Mouse (Mus musculus) spleen, adult 2 months (tissue): ENCODE data around the gene Ccrl2. TPM values are rescaled to one million over a fixed set of nuclear protein-coding genes. Genes with fewer than 3 reads are reported as not detected.

Source experiments
- DNase-seq, 2 experiments: peaks; one replicate each; pipeline versions ENCODE4 v3.0.0 to v3.0.0-alpha.2; 2012 to 2021; ENCODE audit warnings: low spot score in 2 of 2, low read depth in 1 of 2
- H3K27ac ChIP-seq: fragments of 200-500 bp; 2 replicates; pipeline ENCODE4 v1.5.1; 2012; ENCODE audit warnings: low read length, inconsistent platforms; ENCODE audit not compliant: insufficient read depth
- H3K27me3 ChIP-seq: fragments of 200-500 bp; 2 replicates; pipeline ENCODE4 v1.6.1; 2012; ENCODE audit warnings: mild to moderate bottlenecking, moderate library complexity, low read length, inconsistent platforms; ENCODE audit not compliant: control insufficient read depth, insufficient read depth
- H3K36me3 ChIP-seq: fragments of 200-500 bp; 2 replicates; pipeline ENCODE4 v1.6.1; 2012; ENCODE audit warnings: mild to moderate bottlenecking, low read length, inconsistent platforms; ENCODE audit not compliant: control insufficient read depth, insufficient read depth
- H3K4me1 ChIP-seq: fragments of 200-500 bp; 2 replicates; pipeline ENCODE4 v1.6.1; 2011; ENCODE audit warnings: inconsistent platforms; ENCODE audit not compliant: control insufficient read depth, insufficient read depth, insufficient read length
- H3K4me3 ChIP-seq: fragments of 200-500 bp; 2 replicates; pipeline ENCODE4 v1.5.1; 2011; ENCODE audit warnings: mild to moderate bottlenecking, inconsistent platforms; ENCODE audit not compliant: insufficient read depth, insufficient read length; ENCODE audit errors: extremely low read depth
- CTCF ChIP-seq: fragments of 200-500 bp; IDR thresholded peaks from 2 replicates; pipeline ENCODE4 v1.5.1; 2011; ENCODE audit warnings: mild to moderate bottlenecking, inconsistent platforms; ENCODE audit not compliant: insufficient read depth, insufficient read length, insufficient replicate concordance; ENCODE audit errors: extremely low read depth
- POLR2A ChIP-seq: fragments of 200-500 bp; IDR thresholded peaks from 2 replicates; pipeline ENCODE4 v1.6.1; 2011; ENCODE audit warnings: low read depth, low read length, inconsistent platforms
- WGBS: fragments of 180-500 bp; shearing (Covaris S2); methylation state at CpG from one replicate; pipeline ENCODE4 v1.1.7; 2018; 5-methylcytosine and 5-hydroxymethylcytosine counted together
- polyA plus RNA-seq: library from polyadenylated mRNA; depleted of rRNA; stranded (reverse); fragments of >200 nt; gene quantifications from 2 replicates; pipeline ENCODE4 v1.2.3, GENCODE M21; 2012

The Ccrl2 gene
- polyA plus RNA-seq, 1 experiment, result 5.4 TPM

DNA sequence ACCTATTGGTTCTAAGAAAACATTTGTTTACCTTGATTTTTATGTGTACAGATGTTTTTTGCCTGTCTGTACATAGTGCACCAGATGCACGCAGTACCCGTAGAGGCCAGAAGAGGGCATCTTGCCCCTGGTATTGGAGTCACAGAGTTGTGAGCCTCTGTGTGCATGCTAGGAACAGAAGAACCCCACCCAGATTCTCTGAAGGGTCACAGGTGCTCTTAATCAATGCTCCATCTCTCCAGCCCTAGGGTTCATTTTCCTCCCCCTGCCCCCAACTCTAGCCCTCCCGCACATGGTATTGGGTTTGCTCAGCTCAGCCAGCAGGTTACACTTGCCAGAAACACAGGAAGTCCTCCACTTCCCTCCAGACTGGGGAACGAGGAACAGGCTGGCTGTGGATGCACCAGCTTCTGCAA, 13.2 kb upstream of the Ccrl2 start:
- no peaks in the 10 kb centered on the region for H3K4me1 ChIP-seq
- WGBS, result 13% methylated on average over 4 of the region's 4 CpGs
- peak in 1 of 2 experiments; percentile 37 for DNase-seq
- H3K27ac ChIP-seq, result no peak overlapping the region
- H3K4me3 ChIP-seq, result no peak overlapping the region
- H3K27me3 ChIP-seq, result no peaks in the 10 kb centered on the region
- TF ChIP-seq POLR2A, result no peak
- peak; percentile 31; the same call in 1 of the 2 replicates for TF ChIP-seq CTCF
- H3K36me3 ChIP-seq, result no peaks in the 10 kb centered on the region

GRCm38 (mm10) chr9:111067052-111067451, 9.7 kb upstream of the Ccrl2 start:
- Histone ChIP-seq H3K4me3 (no peak overlapping the region), H3K27me3 (no peaks in the 10 kb centered on the region), H3K36me3 (no peaks in the 10 kb centered on the region), H3K4me1 (no peaks in the 10 kb centered on the region), H3K27ac (no peak overlapping the region)
- no peak for DNase-seq
- TF ChIP-seq POLR2A, result no peak
- no peak for TF ChIP-seq CTCF
- 63% methylated on average over 4 of the region's 4 CpGs for WGBS

DNA sequence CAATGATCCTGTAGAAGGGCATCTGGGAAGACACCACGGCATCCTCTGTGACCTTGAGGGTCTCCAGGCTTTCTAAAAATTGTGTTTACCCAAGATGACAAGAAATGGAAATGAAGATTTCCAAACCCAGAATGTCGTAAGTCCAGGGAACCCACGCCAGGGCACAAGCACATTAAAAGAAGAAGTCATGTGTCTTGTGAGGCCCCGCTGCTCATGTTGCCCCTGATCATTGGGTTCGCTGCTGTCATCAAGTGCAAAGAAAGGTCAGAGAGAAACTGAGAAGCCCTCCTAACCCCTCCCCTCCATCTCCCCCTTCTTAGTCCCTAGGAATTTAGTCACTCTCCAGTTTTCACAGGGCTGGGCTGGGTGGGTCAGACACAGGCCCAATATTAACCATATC, 5.5 kb upstream of the Ccrl2 start:
- Histone ChIP-seq H3K4me3 (no peak overlapping the region), H3K4me1 (peaks cover 5% of the 10 kb centered on the region; the same call in 1 of the 2 replicates), H3K27ac (no peak overlapping the region), H3K27me3 (no peaks in the 10 kb centered on the region), H3K36me3 (no peaks in the 10 kb centered on the region)
- DNase-seq, result no peak
- TF ChIP-seq POLR2A (no peak), CTCF (no peak)
- WGBS, result 87% methylated on average over 5 of the region's 5 CpGs

DNA sequence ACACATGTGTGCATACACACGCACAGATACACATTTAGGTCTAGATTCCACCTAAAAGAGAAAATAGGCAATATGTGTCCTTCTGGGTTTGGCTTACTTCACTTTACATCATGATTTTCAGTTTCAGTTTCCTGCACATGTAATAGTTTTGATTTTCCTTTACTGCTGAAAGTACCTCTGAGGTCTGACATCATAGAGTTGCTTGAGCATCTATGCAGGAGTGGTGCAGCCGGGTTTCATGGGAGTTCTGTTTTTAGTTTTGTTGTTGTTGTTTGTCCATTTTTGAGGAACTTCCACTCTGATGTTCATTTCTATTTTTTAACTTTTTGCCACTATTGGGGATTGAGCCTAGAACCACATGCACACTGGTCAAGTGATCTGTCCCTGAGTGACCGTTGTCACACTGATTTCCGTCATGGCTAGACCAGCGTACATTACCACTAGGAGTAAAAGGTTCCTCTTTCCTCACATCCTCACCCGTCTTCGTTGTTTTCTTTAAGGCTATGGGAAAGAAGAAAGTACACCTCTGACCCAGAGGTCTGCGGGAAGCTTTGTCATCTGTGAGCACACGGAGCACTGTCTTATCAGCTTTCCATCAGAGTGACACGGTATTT, 1.7 kb upstream of the Ccrl2 start:
- WGBS, result 34% methylated on average over 10 of the region's 10 CpGs
- Histone ChIP-seq H3K36me3 (no peaks in the 10 kb centered on the region), H3K27ac (no peak overlapping the region), H3K4me1 (peaks cover 13% of the 10 kb centered on the region; the same call in 1 of the 2 replicates), H3K27me3 (no peaks in the 10 kb centered on the region), H3K4me3 (no peak overlapping the region)
- no peak for DNase-seq
- TF ChIP-seq CTCF (no peak), POLR2A (no peak)

DNA sequence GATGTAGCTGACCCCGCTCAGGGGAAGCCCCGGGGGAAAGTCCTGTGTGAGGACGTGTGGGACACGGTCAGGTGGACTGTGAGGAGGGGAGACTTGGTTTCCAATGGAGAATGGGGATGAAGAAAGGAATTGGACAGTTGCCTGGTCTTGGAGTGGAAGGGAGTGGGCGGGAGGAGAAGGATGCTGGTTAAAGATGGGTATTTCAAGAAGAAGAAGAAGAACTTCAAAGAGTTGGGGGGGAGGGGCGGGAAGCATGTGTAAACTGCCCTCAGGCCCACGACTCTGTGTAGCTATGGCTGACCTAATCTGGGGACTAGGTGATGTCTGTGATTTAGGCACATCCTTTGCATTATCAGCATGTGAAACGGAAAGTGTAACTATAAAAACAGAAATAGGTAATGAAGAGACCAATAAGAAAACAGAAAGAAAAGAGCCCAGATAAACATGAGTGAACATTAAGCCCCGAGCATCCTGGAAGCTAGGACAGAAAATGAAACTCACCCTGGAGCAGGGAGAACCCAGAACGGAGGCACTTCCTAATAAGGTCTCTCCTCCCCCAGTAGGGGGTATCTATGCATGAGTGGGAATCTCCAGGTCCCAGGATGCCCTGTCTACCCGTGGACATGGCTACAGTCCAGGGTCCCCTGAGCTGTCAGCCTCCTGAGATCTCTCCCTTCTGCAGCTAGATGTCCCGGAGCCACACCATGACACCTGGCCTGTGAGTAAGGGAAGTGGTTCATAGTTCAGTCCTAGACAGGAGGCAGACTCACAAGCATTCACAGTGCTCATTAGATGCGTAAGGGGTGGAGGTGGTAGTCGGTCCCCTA, 438 bp upstream of the Ccrl2 start:
- Histone ChIP-seq H3K4me3 (peak overlapping the region; percentile 69; the same call in 1 of the 2 replicates), H3K27ac (peak overlapping the region; percentile 71; the same call in 1 of the 2 replicates), H3K36me3 (no peaks in the 10 kb centered on the region), H3K27me3 (no peaks in the 10 kb centered on the region), H3K4me1 (peaks cover 13% of the 10 kb centered on the region; the same call in 1 of the 2 replicates)
- 33% methylated on average over 14 of the region's 14 CpGs for WGBS
- DNase-seq, result peak in 1 of 2 experiments; percentile 17
- TF ChIP-seq CTCF, result no peak
- TF ChIP-seq POLR2A, result no peak

DNA sequence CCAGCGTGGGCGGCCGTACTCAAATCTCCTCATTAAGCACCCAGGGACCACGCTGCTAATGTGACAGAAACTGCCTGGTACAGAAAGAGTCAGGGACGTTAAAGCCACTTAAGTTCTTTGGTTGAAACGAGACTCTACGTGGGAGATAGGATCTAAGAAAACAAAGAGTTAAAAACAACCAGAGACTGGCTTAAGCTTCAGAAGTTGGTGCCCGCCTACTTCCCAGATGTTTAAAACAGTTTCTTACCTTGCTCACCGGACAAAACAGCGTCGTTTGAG, 861 bp downstream of the Ccrl2 start:
- H3K36me3 ChIP-seq, result no peaks in the 10 kb centered on the region
- WGBS, result 1% methylated on average over 11 of the region's 11 CpGs
- peaks cover 13% of the 10 kb centered on the region; the same call in 1 of the 2 replicates for H3K4me1 ChIP-seq
- H3K27me3 ChIP-seq, result no peaks in the 10 kb centered on the region
- TF ChIP-seq POLR2A (no peak), CTCF (no peak)
- peak overlapping the region; percentile 69 for H3K4me3 ChIP-seq
- no peak for DNase-seq
- H3K27ac ChIP-seq, result peak overlapping the region; percentile 71

- Histone ChIP-seq H3K27ac (peak overlapping the region; percentile 71), H3K27me3 (no peaks in the 10 kb centered on the region), H3K4me1 (peaks cover 13% of the 10 kb centered on the region; the same call in 1 of the 2 replicates), H3K4me3 (peak overlapping the region; percentile 69), H3K36me3 (no peaks in the 10 kb centered on the region)
- no peak for TF ChIP-seq POLR2A
- TF ChIP-seq CTCF, result no peak
- DNase-seq, result no peak
- WGBS, result 22% methylated on average over 29 of the region's 29 CpGs
Measured at GRCm38 (mm10) chr9:111055800-111056518, 1.4 kb downstream of the Ccrl2 start.
